ENCODE assay signal across 25 mouse cellular contexts in the genomic region with DNA sequence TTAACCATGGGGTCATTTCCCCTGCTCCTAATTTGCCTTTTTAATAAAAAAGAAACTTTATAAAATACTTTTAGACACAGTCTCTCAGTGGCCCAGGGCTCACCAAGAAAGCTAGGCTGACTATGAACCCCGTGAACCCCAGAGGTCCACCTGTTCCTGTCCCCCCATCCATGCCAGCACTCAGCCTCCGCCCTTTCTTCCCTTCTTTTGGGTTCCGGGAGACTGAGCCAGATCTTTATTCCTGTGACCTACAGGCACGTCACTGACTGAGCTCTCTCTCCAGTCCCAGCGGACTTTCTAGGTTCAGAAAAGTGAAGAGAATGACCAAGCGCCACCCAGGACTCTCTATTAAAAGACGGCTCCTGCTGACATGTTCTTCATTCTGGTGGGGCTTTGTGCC.
"Had no signal": no experiment of that assay in that cellular context is flagged by ENCODE, and none has a peak within 500 bp of the region (broad histone marks: within the 10 kb centered on the region; RNA-seq: fewer than 3 reads in every experiment).

No protein-coding gene starts in this region.

- DNase-seq: gastrocnemius, adult 2 months; gastrocnemius, postnatal 10 days; gastrocnemius, postnatal 25 days; kidney, adult 18-20 months; kidney, adult 8-10 months; kidney, postnatal 10 days; kidney, postnatal 25 days; kidney, postnatal 4 days; liver; liver, embryonic 13.5 days; liver, postnatal 0 days had no signal

- H3K27me3 ChIP-seq: hindbrain, embryonic 12.5 days; intestine, embryonic 15.5 days; liver, embryonic 15.5 days had no signal

- H3K9ac ChIP-seq: hindbrain, embryonic 12.5 days; hindbrain, embryonic 14.5 days; intestine, embryonic 15.5 days; limb, embryonic 12.5 days; liver, embryonic 13.5 days; liver, embryonic 15.5 days; liver, postnatal 0 days had no signal

- H3K4me3 ChIP-seq: gastrocnemius, adult 2 months; heart, adult 2 months; hindbrain, embryonic 10.5 days; hindbrain, embryonic 12.5 days; intestine, embryonic 15.5 days; layer of hippocampus, adult 2 months; left cerebral cortex, adult 2 months; limb, embryonic 10.5 days; limb, embryonic 12.5 days; liver, embryonic 13.5 days; liver, embryonic 15.5 days had no signal

- H3K27ac ChIP-seq: gastrocnemius, adult 2 months; heart, adult 2 months; hindbrain, embryonic 10.5 days; hindbrain, embryonic 12.5 days; hindbrain, embryonic 14.5 days; intestine, embryonic 15.5 days; layer of hippocampus, adult 2 months; left cerebral cortex, adult 2 months; limb, embryonic 10.5 days; limb, embryonic 12.5 days; liver, embryonic 13.5 days; liver, embryonic 15.5 days had no signal

- ATAC-seq: hindbrain, embryonic 16.5 days; inflammation-experienced regulatory T-cells, adult 6 months; intestine, embryonic 15.5 days; intestine, postnatal 0 days; liver, postnatal 0 days had no signal

- H3K4me2 ChIP-seq: hindbrain, embryonic 12.5 days; hindbrain, embryonic 14.5 days; intestine, embryonic 15.5 days; limb, embryonic 12.5 days; liver, embryonic 11.5 days; liver, embryonic 13.5 days; liver, embryonic 15.5 days had no signal

- H3K36me3 ChIP-seq: hindbrain, embryonic 10.5 days; hindbrain, embryonic 12.5 days; intestine, embryonic 15.5 days; limb, embryonic 10.5 days; limb, embryonic 12.5 days; liver, embryonic 13.5 days; liver, embryonic 15.5 days had no signal

- H3K9me3 ChIP-seq: hindbrain, embryonic 10.5 days; hindbrain, embryonic 12.5 days; intestine, embryonic 15.5 days; limb, embryonic 10.5 days; limb, embryonic 12.5 days; liver, embryonic 13.5 days; liver, embryonic 15.5 days had no signal

- H3K4me1 ChIP-seq: hindbrain, embryonic 10.5 days; hindbrain, embryonic 12.5 days; intestine, embryonic 15.5 days; limb, embryonic 10.5 days; limb, embryonic 12.5 days; liver, embryonic 13.5 days; liver, embryonic 15.5 days had no signal
